Mouse (Mus musculus) megakaryocyte, embryonic 14.5 days (primary cell): Measurements from ENCODE around the gene Lilra6.

Source experiments
- FLI1 ChIP-seq: IDR thresholded peaks from 2 replicates; pipeline ENCODE4 v1.6.1; 2012; ENCODE audit warnings: low read length, inconsistent platforms, mixed read lengths
- GATA1 ChIP-seq: IDR thresholded peaks from 3 replicates; pipeline ENCODE4 v1.6.1; 2012; ENCODE audit warnings: mixed read lengths, low read length, inconsistent platforms, borderline replicate concordance

DNA sequence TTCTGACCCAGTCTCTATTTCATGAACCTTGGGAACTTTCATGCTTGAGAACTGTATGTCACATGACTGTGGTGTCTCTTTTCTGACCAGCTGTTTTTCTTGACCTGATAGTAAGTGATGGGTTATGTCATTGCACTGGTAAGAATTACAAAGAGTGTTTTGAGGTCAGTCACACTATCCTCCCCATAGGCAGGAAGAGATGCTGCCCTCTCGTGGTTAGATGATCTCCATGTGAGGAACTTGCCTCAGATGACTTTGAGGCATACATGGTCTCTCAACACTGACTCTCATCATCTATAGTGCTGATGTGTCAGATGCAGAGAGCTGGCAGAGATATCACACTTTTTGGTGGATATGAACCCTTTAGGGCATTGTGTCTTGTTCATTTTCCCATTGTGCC is 11.6 kb downstream of the Lilra6 start:
- TF ChIP-seq FLI1 = no peak
- TF ChIP-seq GATA1 = no peak
